Mouse (Mus musculus) kidney, adult 11 months (tissue): ENCODE results near the gene Cdk15.

ENCODE experiments used
- DNase-seq: peaks from one replicate; pipeline ENCODE4 v3.0.0; 2022

Cdk15 gene

DNA sequence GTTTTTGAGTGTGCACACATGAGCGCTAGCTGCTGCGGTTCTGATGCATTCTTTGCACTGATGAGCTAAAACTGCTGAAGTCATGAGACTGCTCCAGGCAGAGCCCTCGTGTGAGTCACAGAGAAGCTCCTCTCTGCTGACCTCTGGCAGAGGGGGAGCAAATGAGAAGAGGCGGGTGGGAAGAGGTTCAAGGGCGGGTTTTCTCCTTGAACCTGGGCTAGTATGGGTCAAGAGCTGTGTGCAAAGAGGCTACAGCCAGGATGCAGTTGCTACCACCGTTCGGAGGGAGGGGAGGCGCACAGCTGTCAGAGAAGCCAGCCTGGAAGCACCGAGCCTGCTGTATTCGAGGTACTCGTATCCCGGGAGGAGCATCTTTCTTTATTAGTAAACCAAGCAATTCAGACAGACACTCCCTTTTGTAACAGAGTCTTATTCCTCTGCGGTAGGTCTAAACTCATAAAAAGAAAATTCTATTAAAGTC, at the start of gene Cdk15:
Cdk15 (plus strand) TSS at position 156 of the 481 bp plus-strand sequence.
- DNase-seq, result no peak

DNA sequence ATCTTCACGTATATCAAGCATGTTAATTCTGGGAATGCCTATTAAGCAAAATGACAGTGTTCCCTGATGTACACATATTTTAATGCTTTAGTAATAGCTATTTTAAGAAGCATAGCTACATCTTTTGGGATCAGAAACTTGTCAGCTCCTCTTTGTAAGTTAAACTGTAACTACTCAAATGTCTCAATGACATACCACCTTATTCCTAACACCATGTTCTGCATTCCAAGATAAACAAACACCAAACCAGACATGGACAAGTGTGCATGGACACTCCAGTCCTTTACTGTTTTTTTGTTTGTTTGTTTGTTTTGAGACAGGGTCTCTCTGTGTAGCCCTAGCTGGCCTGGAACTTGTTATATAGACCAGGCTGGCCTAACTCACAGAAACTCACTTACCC, 48.4 kb upstream of the Cdk15 start:
- DNase-seq, result no peak

DNA sequence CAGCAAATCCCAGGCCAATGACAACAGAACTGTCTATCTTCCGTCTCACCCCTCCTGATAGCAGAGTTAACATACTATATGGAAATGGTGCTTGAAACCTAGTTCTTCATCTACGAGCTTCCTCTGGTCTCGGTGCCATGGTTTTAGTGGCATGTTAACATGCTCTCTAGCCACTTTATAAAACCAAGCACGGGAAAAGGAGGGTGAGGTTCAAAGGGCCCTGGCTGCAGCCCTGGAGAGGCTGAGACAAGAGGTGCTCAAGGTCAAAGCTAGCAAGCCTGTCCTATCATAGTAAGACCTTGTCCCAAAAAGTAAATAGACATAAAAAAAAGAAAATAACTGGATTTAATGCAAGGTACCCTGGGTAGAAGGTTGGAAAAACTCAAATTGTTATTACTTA, 45.1 kb upstream of the Cdk15 start:
- DNase-seq, result peak; percentile 69

DNA sequence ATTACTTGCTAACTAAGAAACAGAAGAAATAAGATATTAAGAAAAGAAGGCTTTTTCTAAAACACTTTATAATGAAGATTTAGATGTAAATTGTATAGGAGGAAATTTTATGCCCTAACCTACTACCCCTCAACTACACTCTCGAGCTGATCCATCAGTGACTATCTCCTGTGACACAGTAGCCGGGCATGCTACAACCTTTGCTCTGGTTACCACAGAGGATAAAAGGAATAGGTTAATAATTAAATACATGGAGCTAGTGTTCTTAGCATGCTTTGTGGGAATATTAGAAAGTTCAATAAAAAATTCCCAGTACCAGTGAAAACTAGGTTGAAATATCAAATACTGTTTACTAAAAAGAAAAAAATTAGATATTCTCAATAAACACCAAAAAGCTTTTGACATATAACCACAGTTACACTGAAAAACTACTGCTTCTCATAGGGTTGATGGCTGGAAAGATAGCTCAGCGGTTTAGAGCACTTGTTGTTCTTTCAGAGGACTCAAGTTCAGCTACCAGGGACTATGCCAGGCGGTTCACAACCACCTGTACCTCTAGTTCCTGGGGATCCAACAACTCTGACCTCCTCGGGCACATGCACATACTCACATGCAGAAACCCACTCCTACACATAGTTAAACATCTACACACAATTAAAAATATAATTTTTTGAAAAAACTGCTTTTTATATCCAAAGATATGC, 44.5 kb upstream of the Cdk15 start:
- peak; percentile 61 for DNase-seq

DNA sequence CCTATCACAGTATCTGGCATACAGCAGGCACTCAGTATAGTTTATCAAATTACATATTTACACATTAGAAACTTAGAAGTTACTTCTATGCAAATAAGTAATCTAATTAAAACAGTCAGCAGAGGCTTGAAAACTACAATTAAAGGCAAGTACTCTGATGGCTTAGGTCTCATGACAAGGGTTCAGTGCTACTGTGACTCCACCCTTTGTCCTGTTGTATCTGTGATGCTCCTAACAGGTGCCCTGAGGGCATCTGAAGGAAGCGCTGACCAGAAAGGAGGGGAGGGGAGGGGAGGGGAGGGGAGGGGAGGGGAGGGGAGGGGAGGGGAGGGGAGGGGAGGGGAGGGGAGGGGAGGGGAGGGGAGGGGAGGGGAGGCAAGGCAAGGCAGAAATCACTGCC, 43.8 kb upstream of the Cdk15 start:
- no peak for DNase-seq

DNA sequence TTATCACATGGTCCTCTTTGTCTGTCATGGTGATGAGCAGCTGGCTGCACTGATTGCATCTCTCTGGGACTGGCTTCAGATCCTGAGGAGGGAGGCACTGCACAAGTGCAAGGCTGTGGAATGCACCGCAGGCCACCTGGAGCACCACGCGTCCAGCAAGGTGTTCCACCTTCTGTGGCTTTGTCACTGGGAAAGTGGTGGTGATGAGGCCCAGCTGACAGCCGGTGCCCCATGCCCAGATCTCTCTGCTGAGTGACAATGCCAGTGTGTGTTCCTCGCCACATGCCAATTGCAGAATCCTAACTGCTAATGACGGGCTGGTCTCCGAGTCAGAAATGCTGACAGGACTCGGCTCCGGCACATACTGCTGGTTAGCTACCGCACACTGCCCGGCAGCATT, 41.3 kb upstream of the Cdk15 start:
- no peak for DNase-seq

DNA sequence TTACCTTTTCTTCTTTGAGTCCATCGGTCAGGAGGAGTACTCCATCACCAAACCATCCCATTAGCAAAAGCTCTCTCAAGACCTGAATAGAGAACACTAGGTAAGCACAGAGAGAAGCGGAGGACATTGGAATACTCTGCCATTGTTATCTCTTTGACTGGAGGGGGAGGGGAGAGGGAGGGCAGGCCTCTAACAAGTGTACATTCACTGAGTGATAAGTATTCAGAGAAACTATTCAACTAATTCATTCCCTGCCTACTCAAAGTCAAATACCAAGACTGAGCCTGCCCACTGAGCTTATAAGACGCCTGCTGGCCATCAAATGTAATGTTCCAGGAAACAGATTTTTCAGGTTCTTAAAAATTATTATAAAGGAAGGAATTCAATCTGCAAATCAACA, 36.3 kb upstream of the Cdk15 start:
- no peak for DNase-seq

DNA sequence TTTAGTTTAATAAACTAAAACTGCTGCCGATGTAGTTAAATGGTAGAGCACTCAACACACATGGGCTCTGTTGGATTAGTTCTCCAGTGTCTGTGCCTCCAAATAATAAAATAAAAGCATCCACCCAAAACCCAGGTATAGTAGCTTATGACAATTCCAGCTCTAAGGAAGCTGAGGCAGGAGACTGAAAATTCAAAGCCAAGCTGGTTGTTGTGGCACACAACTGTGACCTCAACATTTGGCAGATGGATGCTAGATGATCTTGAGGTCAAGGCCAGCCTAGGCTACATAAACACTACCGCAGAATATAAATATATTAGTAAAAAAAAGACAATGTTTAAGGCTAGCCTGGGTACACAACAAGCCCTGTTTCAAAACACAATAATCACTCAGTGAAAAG, 35.1 kb upstream of the Cdk15 start:
- DNase-seq, result no peak

DNA sequence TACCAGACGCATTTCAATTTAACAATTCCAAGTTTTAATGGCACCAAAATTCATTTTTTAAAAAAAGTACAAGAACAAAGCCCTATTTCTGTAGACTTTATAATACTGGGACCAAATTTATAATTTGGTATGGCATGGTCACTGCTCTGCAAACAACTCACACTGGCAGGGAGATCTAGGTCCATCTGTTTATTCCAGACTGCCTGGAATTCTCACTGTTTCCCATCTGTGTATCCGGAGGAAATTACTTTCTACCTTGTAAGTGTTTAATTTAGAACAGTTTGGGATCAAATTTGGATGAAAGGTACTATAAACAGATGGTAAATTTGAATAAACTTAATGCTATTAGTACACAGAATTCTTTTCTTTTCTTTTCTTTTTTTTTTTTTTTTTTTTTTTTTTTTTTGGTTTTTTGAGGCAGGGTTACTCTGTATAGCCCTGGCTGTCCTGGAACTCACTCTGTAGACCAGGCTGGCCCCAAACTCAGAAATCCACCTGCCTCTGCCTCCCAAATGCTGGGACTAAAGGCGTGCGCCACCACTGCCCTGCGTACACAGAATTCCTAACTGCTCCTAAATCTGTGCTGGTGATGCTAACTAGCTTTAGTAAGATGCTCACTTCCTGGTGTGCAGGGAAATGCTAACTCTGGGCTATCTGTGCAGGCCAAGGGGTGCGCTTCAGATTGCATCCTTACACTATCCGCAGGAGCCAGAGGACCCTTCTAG, 34.4 kb upstream of the Cdk15 start:
- no peak for DNase-seq

DNA sequence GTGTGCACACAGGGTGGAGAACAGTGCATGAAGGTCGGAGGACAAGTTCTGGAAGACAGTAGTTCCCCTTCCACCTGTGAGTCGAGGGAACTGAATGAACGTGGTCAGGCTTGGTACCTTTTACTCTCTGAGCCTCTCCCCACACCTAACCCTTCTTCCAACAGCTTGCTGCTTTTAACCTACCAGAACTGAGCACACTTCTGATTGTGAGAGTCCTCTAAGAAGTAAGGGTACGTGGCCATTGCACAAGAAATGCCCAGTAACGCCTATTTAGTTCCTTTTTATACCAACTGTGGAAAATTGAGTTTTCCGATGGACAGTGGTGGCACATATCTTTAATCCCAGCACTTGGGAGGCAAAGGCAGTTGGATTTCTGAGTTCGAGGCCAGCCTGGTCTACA, 28.2 kb upstream of the Cdk15 start:
- DNase-seq, result no peak

DNA sequence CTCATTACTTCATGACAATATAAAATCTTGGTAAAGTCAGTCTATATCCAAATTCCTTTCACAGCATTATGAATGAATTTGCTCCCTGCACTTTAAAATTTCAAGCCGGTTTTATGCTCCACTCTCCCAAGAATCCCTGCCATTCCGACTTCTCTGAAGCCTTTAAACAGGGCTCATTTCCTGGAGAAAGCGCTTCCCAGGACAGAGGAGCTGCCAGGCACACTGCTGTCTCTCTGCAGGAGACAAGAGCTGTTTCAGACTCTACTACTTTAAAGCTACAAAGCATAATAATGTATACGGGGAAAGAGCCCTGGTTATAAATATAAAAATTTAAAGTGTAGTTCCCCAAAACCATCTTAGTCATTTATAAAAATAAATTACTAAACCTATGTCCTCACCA, 27.5 kb upstream of the Cdk15 start:
- no peak for DNase-seq

DNA sequence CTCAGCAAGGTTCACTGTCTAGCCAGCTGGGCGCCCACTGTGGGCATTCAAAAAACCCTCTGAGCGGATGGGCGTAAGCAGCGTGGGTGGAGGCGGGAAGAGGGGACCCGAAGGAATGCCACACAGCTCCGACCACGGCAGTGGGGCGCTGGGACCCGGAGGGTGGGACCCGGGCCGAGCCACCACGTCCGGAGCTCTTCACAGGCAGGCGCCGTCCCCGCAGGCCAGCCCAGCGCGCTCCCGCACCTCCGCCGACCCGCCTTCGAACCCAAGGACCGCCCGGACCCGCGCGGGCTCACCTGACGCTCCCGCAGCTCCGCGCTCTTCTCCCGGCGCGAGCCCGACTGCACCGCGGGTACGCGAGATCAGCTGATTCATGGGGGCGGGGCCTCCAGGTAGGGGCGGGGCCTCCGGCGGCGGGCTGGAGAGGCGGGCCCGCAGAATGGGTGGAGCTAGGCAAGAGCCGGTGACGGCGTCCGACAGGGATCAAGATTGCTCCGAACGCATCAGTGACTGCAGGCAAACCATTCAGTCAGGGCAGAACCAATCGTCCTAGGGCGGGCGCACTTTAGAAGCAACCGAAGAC, 19.8 kb upstream of the Cdk15 start, which contains the start of gene Als2:
Als2 (minus strand) TSS at position 376 of the 586 bp plus-strand sequence.
- peak; percentile 95 for DNase-seq

DNA sequence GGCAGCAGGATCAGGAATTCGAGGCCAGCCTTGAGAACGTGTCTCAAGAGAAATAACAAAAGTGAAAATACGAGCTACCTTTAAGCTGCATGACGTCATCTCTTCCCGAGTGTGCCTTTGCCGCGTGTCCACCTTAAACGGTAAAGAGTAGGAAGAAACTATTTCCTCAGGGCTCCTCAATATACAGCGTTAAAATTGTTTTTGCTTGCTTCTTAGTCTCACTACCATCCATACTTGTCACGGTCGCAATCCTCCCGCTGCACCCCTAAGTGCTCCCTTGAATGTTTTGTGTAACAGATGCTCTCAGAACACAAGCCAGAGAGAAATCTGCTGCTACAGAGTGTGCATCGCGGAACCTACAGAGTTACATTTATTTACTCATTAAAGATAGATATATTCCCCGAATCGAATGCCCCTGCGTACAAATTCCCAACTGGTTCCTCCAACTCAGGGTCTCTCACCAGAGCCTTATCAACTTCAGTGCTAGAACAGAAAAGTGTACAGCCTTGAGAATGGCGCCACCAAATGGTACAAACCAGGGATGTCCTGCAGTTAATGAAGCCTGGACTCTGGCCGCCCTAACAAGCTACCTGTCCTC, 19.0 kb upstream of the Cdk15 start:
- DNase-seq, result peak; percentile 83

DNA sequence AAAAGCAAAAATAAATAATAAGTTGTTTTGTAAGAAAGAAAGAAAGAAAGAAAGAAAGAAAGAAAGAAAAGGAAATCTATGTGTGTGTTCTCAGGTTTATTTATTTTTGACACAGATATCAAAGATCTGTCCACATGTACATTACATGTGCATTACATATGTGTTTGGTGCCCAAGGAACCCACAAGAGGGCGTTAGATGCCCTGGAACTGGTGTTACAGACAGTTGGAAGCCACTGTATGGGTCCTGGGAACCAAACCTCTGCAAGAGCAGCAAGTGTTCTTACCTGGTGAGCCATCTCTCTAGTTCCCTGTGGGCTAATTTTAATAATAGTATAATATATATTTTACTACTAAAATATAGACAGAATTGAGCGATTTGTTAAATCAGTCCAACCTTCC, 12.9 kb upstream of the Cdk15 start:
- DNase-seq, result no peak

DNA sequence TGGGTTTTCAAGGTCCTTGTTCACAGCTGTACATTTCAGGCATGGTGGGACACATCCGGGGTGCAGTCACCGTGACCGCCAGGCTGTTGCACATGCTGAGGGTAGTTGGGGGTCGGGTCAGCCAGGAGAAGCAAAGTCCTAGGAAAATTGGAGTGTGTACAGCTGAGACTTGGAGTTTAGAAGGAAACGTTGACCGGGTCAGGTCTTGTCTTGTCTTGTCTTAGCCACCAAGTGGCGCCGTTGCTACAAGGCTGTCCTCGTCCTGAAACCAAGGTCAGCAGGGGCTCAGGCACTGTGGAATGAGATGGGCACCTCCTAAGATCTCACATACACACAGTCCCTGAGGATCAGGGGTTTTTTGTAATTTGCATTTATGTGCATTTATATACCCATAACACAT, 9.1 kb upstream of the Cdk15 start:
- DNase-seq, result peak; percentile 34

DNA sequence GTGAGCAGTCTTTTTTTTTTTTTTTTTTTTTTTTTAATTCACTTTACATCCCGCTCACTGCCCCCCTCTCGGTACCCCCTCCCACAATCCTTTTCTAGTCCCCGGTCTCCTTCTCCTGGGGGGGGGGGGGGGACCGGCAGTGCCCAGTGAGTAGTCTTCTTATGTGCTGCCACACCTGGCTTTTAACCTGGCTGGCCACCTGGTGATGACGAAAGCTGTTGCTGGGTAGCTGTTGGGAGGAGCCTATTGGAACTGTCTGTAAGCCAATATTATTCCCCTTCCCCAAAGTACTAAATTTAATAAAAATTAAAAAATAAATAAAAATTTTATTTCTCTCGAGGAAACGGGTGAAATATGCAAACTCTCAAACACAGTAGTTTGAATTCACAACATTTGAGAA, 3.9 kb upstream of the Cdk15 start:
- peak; percentile 20 for DNase-seq

DNA sequence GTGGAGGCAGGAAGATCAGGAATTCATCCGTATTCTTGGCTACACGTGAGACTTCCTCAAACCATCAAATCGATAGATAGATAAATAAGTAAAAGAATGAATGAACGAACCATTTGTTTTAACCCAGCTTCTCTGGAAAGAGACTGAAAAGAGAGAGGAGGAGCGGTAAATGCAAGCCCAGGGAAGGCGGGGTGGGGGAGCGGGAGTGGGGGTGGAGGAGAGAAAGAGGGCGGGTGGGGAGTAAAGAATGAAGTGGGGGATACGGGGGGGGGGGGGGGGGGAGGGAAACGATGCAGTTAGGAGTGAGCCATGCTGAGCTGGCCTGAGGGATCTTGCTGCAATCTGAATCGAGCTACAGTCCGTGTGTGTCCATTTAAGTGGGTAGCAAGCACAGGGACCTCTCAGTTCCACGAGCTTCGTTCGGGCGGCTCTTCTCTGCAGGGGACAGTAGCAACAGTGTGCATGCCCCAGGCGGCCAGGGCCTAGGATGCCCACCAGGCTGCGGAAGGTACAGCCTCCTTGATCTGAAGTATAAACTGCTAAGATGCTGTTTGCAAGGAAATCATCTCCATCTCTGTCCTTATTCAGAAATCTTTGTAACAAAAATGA, 3.3 kb upstream of the Cdk15 start:
- no peak for DNase-seq

DNA sequence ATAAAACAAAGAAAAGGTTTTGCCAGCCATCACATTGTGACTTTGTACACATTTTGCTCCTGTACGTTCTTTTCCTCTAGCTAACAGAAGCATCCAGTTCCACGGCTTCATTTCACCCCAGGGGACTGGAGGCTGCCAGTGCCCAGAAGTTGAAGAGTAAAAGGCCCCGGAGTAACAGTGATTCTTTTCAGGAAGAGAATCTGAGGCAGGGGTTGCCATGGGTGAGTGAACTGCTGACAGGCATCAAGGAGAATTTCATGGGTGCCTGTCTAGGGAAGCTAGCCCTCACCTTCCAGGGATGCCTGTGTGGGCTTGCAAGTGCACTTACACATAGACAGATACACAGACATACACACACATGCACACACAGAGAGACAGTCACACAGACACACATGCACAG, 1.0 kb downstream of the Cdk15 start:
- no peak for DNase-seq

DNA sequence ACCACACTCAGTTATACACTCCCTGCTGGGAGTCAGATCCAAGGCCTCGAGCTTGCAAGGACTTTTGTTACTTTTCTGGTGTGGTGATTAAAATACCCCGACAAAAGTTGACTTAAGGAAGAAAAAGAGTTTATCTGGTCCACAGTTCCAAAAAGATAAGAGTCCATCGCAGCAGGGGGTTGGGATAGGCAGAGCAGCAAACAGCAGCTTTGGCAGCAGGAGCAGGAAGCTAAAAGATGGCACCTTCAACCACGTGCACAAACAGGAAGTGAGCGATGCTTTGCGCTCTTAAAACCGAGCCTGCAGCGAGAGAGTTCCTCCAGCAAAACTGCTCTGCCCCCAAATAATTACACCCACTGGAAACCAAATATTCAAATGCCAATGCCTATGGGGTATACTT, 12.2 kb downstream of the Cdk15 start:
- no peak for DNase-seq

DNA sequence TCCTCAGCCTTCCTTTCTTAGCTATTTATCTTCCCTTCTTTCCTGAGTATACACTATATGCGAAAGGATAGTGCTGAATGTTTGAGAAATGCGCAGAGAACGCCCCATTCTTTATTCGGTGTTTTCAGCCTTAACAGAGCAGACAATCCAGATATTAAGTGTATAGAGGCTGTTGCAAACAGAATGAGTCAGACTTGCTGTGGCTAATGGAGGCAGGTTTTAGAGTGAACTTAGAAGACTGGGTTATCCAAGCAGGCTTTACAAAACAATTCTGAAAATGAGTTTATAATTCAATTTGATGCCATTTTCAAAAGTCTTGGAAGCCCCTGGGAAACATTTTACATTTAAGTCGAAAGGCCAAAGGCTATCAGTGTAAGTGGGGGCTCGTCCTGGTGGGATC, 12.8 kb downstream of the Cdk15 start:
- no peak for DNase-seq

DNA sequence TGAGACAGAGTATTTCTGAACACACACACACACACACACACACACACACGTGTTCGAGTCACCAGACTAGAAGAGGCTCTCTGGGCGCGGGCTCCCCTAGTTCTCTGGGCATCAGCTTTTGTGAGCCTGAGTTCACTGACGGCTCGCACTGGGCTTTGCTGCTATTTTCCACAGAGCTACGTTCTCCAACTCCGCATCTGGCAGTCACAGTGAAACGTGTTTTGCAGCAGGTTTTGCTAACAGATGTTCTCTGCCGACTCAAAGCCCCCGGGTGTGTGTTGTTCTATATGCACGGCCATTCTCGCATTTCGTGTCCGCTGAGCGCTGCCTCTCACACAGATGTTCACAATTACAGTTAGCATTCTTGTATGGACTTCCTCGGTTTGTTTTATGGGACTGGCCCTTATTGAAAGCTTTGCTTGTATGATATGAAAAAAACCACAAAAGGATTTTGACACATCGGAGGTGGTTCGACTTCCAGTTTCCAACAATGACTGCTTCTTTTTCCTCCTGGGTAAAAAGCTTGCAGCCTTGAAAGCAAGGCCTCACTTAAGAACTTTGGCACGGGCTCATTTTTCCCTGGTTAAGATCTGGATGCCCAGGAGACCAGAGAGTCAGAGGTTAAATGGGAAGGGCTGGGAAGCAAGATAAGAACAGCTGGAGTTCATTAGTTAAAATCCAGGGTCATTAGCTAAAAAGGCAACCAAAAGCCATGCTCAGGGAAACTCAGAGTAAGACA, 13.4 kb downstream of the Cdk15 start:
- peak; percentile 5 for DNase-seq

DNA sequence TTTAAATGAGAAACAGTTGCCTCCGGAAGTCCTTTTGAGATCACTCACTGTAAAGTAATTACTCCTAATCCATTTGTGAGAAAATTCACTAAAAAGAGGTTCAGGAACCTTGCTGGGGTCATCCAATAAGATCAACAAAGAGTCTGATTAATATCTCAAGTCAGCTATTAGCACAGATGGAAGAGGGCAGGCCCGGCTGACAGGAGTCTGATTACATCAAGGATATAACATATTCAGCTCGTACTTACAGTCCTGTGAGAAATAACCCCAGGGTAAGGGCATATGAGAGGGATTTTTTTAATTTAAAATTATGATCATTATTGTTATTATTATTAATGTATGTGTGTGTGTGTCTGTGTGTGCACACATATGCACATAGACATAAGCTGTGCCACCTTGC, 15.5 kb downstream of the Cdk15 start:
- DNase-seq, result no peak

DNA sequence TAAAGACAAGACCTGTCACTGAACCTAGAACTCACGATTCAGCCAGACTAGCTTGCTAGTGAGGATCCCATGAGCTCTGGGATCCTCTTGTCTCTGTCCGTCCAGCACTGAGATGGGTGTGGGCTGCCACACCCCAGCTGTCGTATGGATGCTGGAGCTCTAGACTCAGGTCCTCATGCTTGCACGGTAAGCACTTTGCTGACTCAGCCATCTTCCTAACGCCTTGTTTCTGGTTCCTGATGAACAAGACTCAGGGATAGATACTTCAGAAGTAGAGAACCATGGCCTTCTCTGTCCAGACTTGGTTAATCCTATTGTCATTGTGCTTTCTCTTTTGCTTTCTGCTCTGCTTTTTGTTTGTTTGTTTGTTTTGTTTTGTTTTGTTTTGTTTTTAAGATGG, 29.2 kb downstream of the Cdk15 start:
- DNase-seq, result no peak
